Mouse (Mus musculus): ENCODE results near the gene Vmn1r185. TPM values are rescaled to one million over a fixed set of nuclear protein-coding genes. Genes with fewer than 3 reads are reported as not detected.
"Not testable (repeated sequence)": the region's sequence is repeated elsewhere in the genome, so short reads cannot be mapped to it uniquely, and the experiment has no call there.

The Vmn1r185 gene
- not detected in 2 replicates for polyA plus RNA-seq (2014; fragmentation: Nextera tagmentation; extraction: Ambion mirVana)

GRCm38 (mm10) chr7:26618364-26618763 is at the start of gene Vmn1r185:
Vmn1r185 (minus strand) TSS chr7:26618464.
- WGBS, result 62% methylated on average over 1 of the region's 1 CpGs
- H3K4me2 ChIP-seq (ENCODE audit: low read length); H3K36me3 ChIP-seq (ENCODE audit: control insufficient read depth, insufficient read depth, low read length); H3K27me3 ChIP-seq (ENCODE audit: control insufficient read depth, insufficient read depth, low read length); H3K27ac ChIP-seq (replicated peaks in 1 of 2; ENCODE audit: control insufficient read depth in 1 of 2, insufficient read depth in 1 of 2, low read depth in 2 of 2, low read length in 2 of 2); H3K9me3 ChIP-seq (ENCODE audit: control insufficient read depth, low read length); ATAC-seq (ENCODE audit: insufficient number of reproducible peaks, insufficient read depth, low FRiP score, low read depth); H3K4me1 ChIP-seq (ENCODE audit: control insufficient read depth in 2 of 2, insufficient read depth in 2 of 2, low read length in 2 of 2); H3K4me3 ChIP-seq (ENCODE audit: control insufficient read depth in 1 of 2, insufficient read depth in 1 of 2, low read depth in 1 of 2, low read length in 2 of 2); H3K9ac ChIP-seq (ENCODE audit: low read length): not testable (repeated sequence)

GRCm38 (mm10) chr7:26667466-26667865 is 49.2 kb upstream of the Vmn1r185 start:
- 26% methylated on average over 2 of the region's 2 CpGs for WGBS
- not testable (repeated sequence) for H3K36me3 ChIP-seq (ENCODE audit: control insufficient read depth, insufficient read depth, low read length); H3K4me3 ChIP-seq (ENCODE audit: control insufficient read depth in 1 of 2, insufficient read depth in 1 of 2, low read depth in 1 of 2, low read length in 2 of 2); H3K27ac ChIP-seq (replicated peaks in 1 of 2; ENCODE audit: control insufficient read depth in 1 of 2, insufficient read depth in 1 of 2, low read depth in 2 of 2, low read length in 2 of 2); H3K27me3 ChIP-seq (ENCODE audit: control insufficient read depth, insufficient read depth, low read length); ATAC-seq (ENCODE audit: insufficient number of reproducible peaks, insufficient read depth, low FRiP score, low read depth); H3K4me2 ChIP-seq (ENCODE audit: low read length); H3K4me1 ChIP-seq (ENCODE audit: control insufficient read depth in 2 of 2, insufficient read depth in 2 of 2, low read length in 2 of 2); H3K9ac ChIP-seq (ENCODE audit: low read length); H3K9me3 ChIP-seq (ENCODE audit: control insufficient read depth, low read length)

GRCm38 (mm10) chr7:26666011-26666410 is 47.7 kb upstream of the Vmn1r185 start:
- 76% methylated on average over 5 of the region's 5 CpGs for WGBS
- Histone ChIP-seq H3K4me2 (ENCODE audit: low read length) (no peak overlapping the region), H3K4me3 (ENCODE audit: control insufficient read depth in 1 of 2, insufficient read depth in 1 of 2, low read depth in 1 of 2, low read length in 2 of 2) (no peak overlapping the region), H3K9me3 (ENCODE audit: control insufficient read depth, low read length) (peaks cover 5% of the 10 kb centered on the region; the same call in 1 of the 2 replicates), H3K36me3 (ENCODE audit: control insufficient read depth, insufficient read depth, low read length) (no peaks in the 10 kb centered on the region), H3K27me3 (ENCODE audit: control insufficient read depth, insufficient read depth, low read length) (no peaks in the 10 kb centered on the region), H3K27ac (replicated peaks in 1 of 2; ENCODE audit: control insufficient read depth in 1 of 2, insufficient read depth in 1 of 2, low read depth in 2 of 2, low read length in 2 of 2) (no peak overlapping the region), H3K9ac (ENCODE audit: low read length) (no peak overlapping the region), H3K4me1 (ENCODE audit: control insufficient read depth in 2 of 2, insufficient read depth in 2 of 2, low read length in 2 of 2) (no peaks in the 10 kb centered on the region)
- ATAC-seq (ENCODE audit: insufficient number of reproducible peaks, insufficient read depth, low FRiP score, low read depth), result no peak

DNA sequence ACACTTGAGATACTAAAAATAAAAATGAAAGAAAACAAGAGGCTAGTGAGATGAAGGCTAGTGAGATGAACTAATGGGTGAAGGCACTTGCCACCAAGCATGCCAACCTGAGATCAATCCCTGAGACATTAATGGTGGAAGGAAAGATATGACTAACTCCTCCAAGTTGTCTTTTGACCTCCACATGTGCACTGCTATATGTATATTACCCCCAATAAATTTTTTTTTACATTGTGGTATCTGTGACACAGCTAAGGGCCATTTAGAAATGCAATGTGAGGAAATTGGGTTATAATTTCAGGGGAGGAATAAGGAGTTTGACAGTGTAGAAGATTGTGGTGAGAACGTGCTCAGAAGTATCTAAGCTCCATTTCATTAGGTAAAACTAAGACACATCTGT is 28.5 kb downstream of the Vmn1r185 start:
- H3K4me1 ChIP-seq (ENCODE audit: control insufficient read depth in 2 of 2, insufficient read depth in 2 of 2, low read length in 2 of 2), result no peaks in the 10 kb centered on the region
- 57% methylated on average over 1 of the region's 1 CpGs for WGBS
- ATAC-seq (ENCODE audit: insufficient number of reproducible peaks, insufficient read depth, low FRiP score, low read depth), result no peak
- H3K27me3 ChIP-seq (ENCODE audit: control insufficient read depth, insufficient read depth, low read length), result no peaks in the 10 kb centered on the region
- no peaks in the 10 kb centered on the region for H3K36me3 ChIP-seq (ENCODE audit: control insufficient read depth, insufficient read depth, low read length)
- no peak overlapping the region for H3K9ac ChIP-seq (ENCODE audit: low read length)
- H3K4me3 ChIP-seq (ENCODE audit: control insufficient read depth in 1 of 2, insufficient read depth in 1 of 2, low read depth in 1 of 2, low read length in 2 of 2), result no peak overlapping the region
- H3K27ac ChIP-seq (replicated peaks in 1 of 2; ENCODE audit: control insufficient read depth in 1 of 2, insufficient read depth in 1 of 2, low read depth in 2 of 2, low read length in 2 of 2), result no peak overlapping the region
- H3K4me2 ChIP-seq (ENCODE audit: low read length), result no peak overlapping the region
- H3K9me3 ChIP-seq (ENCODE audit: control insufficient read depth, low read length), result no peaks in the 10 kb centered on the region

- Histone ChIP-seq H3K27me3 (ENCODE audit: control insufficient read depth, insufficient read depth, low read length) (no peaks in the 10 kb centered on the region), H3K4me1 (ENCODE audit: control insufficient read depth in 2 of 2, insufficient read depth in 2 of 2, low read length in 2 of 2) (no peaks in the 10 kb centered on the region), H3K9ac (ENCODE audit: low read length) (no peak overlapping the region), H3K36me3 (ENCODE audit: control insufficient read depth, insufficient read depth, low read length) (no peaks in the 10 kb centered on the region), H3K4me2 (ENCODE audit: low read length) (no peak overlapping the region), H3K4me3 (ENCODE audit: control insufficient read depth in 1 of 2, insufficient read depth in 1 of 2, low read depth in 1 of 2, low read length in 2 of 2) (no peak overlapping the region), H3K9me3 (ENCODE audit: control insufficient read depth, low read length) (no peaks in the 10 kb centered on the region), H3K27ac (replicated peaks in 1 of 2; ENCODE audit: control insufficient read depth in 1 of 2, insufficient read depth in 1 of 2, low read depth in 2 of 2, low read length in 2 of 2) (no peak overlapping the region)
- no peak for ATAC-seq (ENCODE audit: insufficient number of reproducible peaks, insufficient read depth, low FRiP score, low read depth)
Measured at GRCm38 (mm10) chr7:26589077-26589476, 29.2 kb downstream of the Vmn1r185 start.

Other genes starting within 250 kb of the Vmn1r185 start
- gene Nlrp9c, start 214.8 kb downstream of the Vmn1r185 start, polyA plus RNA-seq (2014; fragmentation: Nextera tagmentation; extraction: Ambion mirVana), result not detected in 2 replicates
- not detected in 2 replicates for gene Nlrp4a, start 183.4 kb downstream of the Vmn1r185 start, polyA plus RNA-seq (2014; fragmentation: Nextera tagmentation; extraction: Ambion mirVana)
- not detected in 2 replicates for gene Nlrp9a, start 83.4 kb downstream of the Vmn1r185 start, polyA plus RNA-seq (2014; fragmentation: Nextera tagmentation; extraction: Ambion mirVana)
- not detected in 2 replicates for gene Cyp2b23, start 68.0 kb upstream of the Vmn1r185 start, polyA plus RNA-seq (2014; fragmentation: Nextera tagmentation; extraction: Ambion mirVana)
- gene Cyp2b19, start 138.7 kb upstream of the Vmn1r185 start, polyA plus RNA-seq (2014; fragmentation: Nextera tagmentation; extraction: Ambion mirVana), result not detected in 2 replicates
- not detected in 2 replicates for gene Cyp2g1, start 190.4 kb upstream of the Vmn1r185 start, polyA plus RNA-seq (2014; fragmentation: Nextera tagmentation; extraction: Ambion mirVana)
- not detected in 2 replicates for gene Cyp2a5, start 216.8 kb upstream of the Vmn1r185 start, polyA plus RNA-seq (2014; fragmentation: Nextera tagmentation; extraction: Ambion mirVana)